ENCODE assay signal across 16 mouse cellular contexts in genomic region chr3:58112431-58112856, GRCm38 (mm10).
DNase-seq lines count a peak whose midpoint lies in the region; ATAC-seq lines count a peak whose summit lies in the region.
"Had no signal": no experiment of that assay in that cellular context is flagged by ENCODE, and none has a peak within 500 bp of the region (broad histone marks: within the 10 kb centered on the region; RNA-seq: fewer than 3 reads in every experiment).

No protein-coding gene starts in this region.

- WGBS in embryonic facial prominence, embryonic 14.5 days: 53% methylated on average over 7 of the region's 7 CpGs
- 26% methylated on average over 7 of the region's 7 CpGs for WGBS in hindbrain, embryonic 13.5 days

- DNase-seq in layer of hippocampus, adult 9-11 months: peak; percentile 30
- no peak for DNase-seq in layer of hippocampus, postnatal 10 days (ENCODE audit: low spot score in 2 of 2)
- peak; percentile 33 for DNase-seq in embryonic facial prominence, embryonic 14.5 days (ENCODE audit: low spot score)
- peak; percentile 77 for DNase-seq in retina, embryonic 14.5 days (ENCODE audit: low spot score)
- no peak for DNase-seq in lung, adult 18-20 months
- no peak for DNase-seq in gastrocnemius, postnatal 25 days
- DNase-seq in right cerebral cortex, postnatal 25 days: no peak
- DNase-seq: B cell, adult 2 months; cerebellum, postnatal 25 days; gastrocnemius, postnatal 14 days; liver had no signal

- H3K9me3 ChIP-seq in embryonic facial prominence, embryonic 14.5 days (ENCODE audit: control insufficient read depth, low read length): no peaks in the 10 kb centered on the region
- no peaks in the 10 kb centered on the region for H3K9me3 ChIP-seq in hindbrain, embryonic 13.5 days
- H3K9me3 ChIP-seq: G1E; midbrain, embryonic 13.5 days had no signal

- H3K4me3 ChIP-seq in embryonic facial prominence, embryonic 14.5 days (ENCODE audit: low read depth, low read length): no peak overlapping the region
- no peak overlapping the region for H3K4me3 ChIP-seq in hindbrain, embryonic 13.5 days
- H3K4me3 ChIP-seq: erythroblast, embryonic 14.5 days; midbrain, embryonic 13.5 days had no signal

- no peak overlapping the region for H3K9ac ChIP-seq in embryonic facial prominence, embryonic 14.5 days (ENCODE audit: low read depth, low read length)
- H3K9ac ChIP-seq in hindbrain, embryonic 13.5 days: no peak overlapping the region
- H3K9ac ChIP-seq: midbrain, embryonic 13.5 days had no signal

- no peaks in the 10 kb centered on the region for H3K36me3 ChIP-seq in embryonic facial prominence, embryonic 14.5 days (ENCODE audit: control insufficient read depth, insufficient read depth, low read length)
- no peaks in the 10 kb centered on the region for H3K36me3 ChIP-seq in hindbrain, embryonic 13.5 days
- H3K36me3 ChIP-seq: G1E; midbrain, embryonic 13.5 days had no signal

- H3K4me2 ChIP-seq in embryonic facial prominence, embryonic 14.5 days (ENCODE audit: low read depth, low read length): no peak overlapping the region
- no peak overlapping the region for H3K4me2 ChIP-seq in hindbrain, embryonic 13.5 days
- H3K4me2 ChIP-seq: midbrain, embryonic 13.5 days had no signal

- H3K27me3 ChIP-seq in embryonic facial prominence, embryonic 14.5 days (replicated peaks; ENCODE audit: control insufficient read depth, insufficient read depth, low read length): no peaks in the 10 kb centered on the region
- no peaks in the 10 kb centered on the region for H3K27me3 ChIP-seq in hindbrain, embryonic 13.5 days
- H3K27me3 ChIP-seq: midbrain, embryonic 13.5 days had no signal

- H3K4me1 ChIP-seq in embryonic facial prominence, embryonic 14.5 days (ENCODE audit: control insufficient read depth, insufficient read depth, low read length): 0 out of 2 replicates have a peak, but pooled peaks cover 3% of the 10 kb centered on the region
- peaks cover 7% of the 10 kb centered on the region for H3K4me1 ChIP-seq in hindbrain, embryonic 13.5 days (replicated peaks)
- H3K4me1 ChIP-seq: midbrain, embryonic 13.5 days had no signal

- peak; percentile 47; the same call in 1 of the 2 replicates for ATAC-seq in embryonic facial prominence, embryonic 14.5 days (ENCODE audit: low read depth)
- ATAC-seq in hindbrain, embryonic 13.5 days (ENCODE audit: low FRiP score): peak; percentile 66
- ATAC-seq: activated CD4-positive, CD25-positive, alpha-beta regulatory T cell, adult 4 months; midbrain, embryonic 13.5 days had no signal

- no peak overlapping the region for H3K27ac ChIP-seq in embryonic facial prominence, embryonic 14.5 days (replicated peaks; ENCODE audit: low read depth, low read length)
- peak overlapping the region; percentile 66; the same call in 1 of the 2 replicates for H3K27ac ChIP-seq in hindbrain, embryonic 13.5 days
- H3K27ac ChIP-seq: midbrain, embryonic 13.5 days had no signal

Comparison
In these comparisons a context has a peak if more than half of its experiments do, and no peak if none do; other contexts are left out.
1. DNase-seq: peak in layer of hippocampus, adult 9-11 months (single experiment), embryonic facial prominence, embryonic 14.5 days (single experiment) and retina, embryonic 14.5 days (single experiment); none in layer of hippocampus, postnatal 10 days (0 of 2), lung, adult 18-20 months (0 of 2), gastrocnemius, postnatal 25 days (single experiment) and right cerebral cortex, postnatal 25 days (single experiment).